Mouse (Mus musculus): ENCODE results near the gene Gm5105. TPM values are rescaled to one million over a fixed set of nuclear protein-coding genes. Genes with fewer than 3 reads are reported as not detected.

Gene Gm5105
- total RNA-seq, 2 experiments from 2014 or later, result 0.20 TPM; not detected in 1

GRCm38 (mm10) chr3:138071004-138071403 lies 3.8 kb upstream of the Gm5105 start:
- intact Hi-C loops (cut with DNase I), result no loop called here
- DNase-seq (ENCODE audit: low spot score in 2 of 2), result no peak

- intact Hi-C loops (cut with DNase I), result no loop called here
- no peak for DNase-seq (ENCODE audit: low spot score in 2 of 2)
Observed at GRCm38 (mm10) chr3:138069756-138070511, 2.7 kb upstream of the Gm5105 start.

GRCm38 (mm10) chr3:138068103-138068502 lies 915 bp upstream of the Gm5105 start:
- DNase-seq (ENCODE audit: low spot score in 2 of 2), result no peak
- intact Hi-C loops (cut with DNase I), result no loop called here

- DNase-seq (ENCODE audit: low spot score in 2 of 2), result peak in 1 of 2 experiments; percentile 55
- intact Hi-C loops (cut with DNase I), result no loop called here
Observed at GRCm38 (mm10) chr3:138066348-138066856, 786 bp downstream of the Gm5105 start.

GRCm38 (mm10) chr3:138065930-138066329 lies 1.3 kb downstream of the Gm5105 start:
- DNase-seq (ENCODE audit: low spot score in 2 of 2), result no peak
- intact Hi-C loops (cut with DNase I), result no loop called here

GRCm38 (mm10) chr3:138064732-138065645 lies 2.2 kb downstream of the Gm5105 start, which contains the start of gene 1110002E22Rik:
TSS of gene 1110002E22Rik (plus strand) at chr3:138065052.
- intact Hi-C loops (cut with DNase I), result no loop called here
- peak in 1 of 2 experiments; percentile 49 for DNase-seq (ENCODE audit: low spot score in 2 of 2)

GRCm38 (mm10) chr3:138063731-138064329 lies 3.4 kb downstream of the Gm5105 start:
- DNase-seq (ENCODE audit: low spot score in 2 of 2), result no peak
- intact Hi-C loops (cut with DNase I), result no loop called here

GRCm38 (mm10) chr3:138062673-138063072 lies 4.5 kb downstream of the Gm5105 start:
- intact Hi-C loops (cut with DNase I), result no loop called here

GRCm38 (mm10) chr3:138061205-138061911 lies 5.8 kb downstream of the Gm5105 start:
- intact Hi-C loops (cut with DNase I), result no loop called here
- DNase-seq (ENCODE audit: low spot score in 2 of 2), result no peak

More at GRCm38 (mm10) chr3:138062673-138063072, 4.5 kb downstream of the Gm5105 start:
- no peak for DNase-seq (ENCODE audit: low spot score in 2 of 2)

GRCm38 (mm10) chr3:138060429-138060828 lies 6.8 kb downstream of the Gm5105 start:
- no peak for DNase-seq (ENCODE audit: low spot score in 2 of 2)
- intact Hi-C loops (cut with DNase I), result no loop called here

GRCm38 (mm10) chr3:138058226-138058625 lies 9.0 kb downstream of the Gm5105 start:
- DNase-seq (ENCODE audit: low spot score in 2 of 2), result no peak
- intact Hi-C loops (cut with DNase I), result no loop called here

GRCm38 (mm10) chr3:138056976-138057375 lies 10.2 kb downstream of the Gm5105 start:
- DNase-seq (ENCODE audit: low spot score in 2 of 2), result no peak
- intact Hi-C loops (cut with DNase I), result no loop called here

GRCm38 (mm10) chr3:138053969-138054368 lies 13.2 kb downstream of the Gm5105 start:
- intact Hi-C loops (cut with DNase I), result no loop called here
- DNase-seq (ENCODE audit: low spot score in 2 of 2), result no peak

GRCm38 (mm10) chr3:138051431-138051830 lies 15.8 kb downstream of the Gm5105 start:
- DNase-seq (ENCODE audit: low spot score in 2 of 2), result no peak
- intact Hi-C loops (cut with DNase I), result no loop called here

- no peak for DNase-seq (ENCODE audit: low spot score in 2 of 2)
- intact Hi-C loops (cut with DNase I), result no loop called here
Observed at GRCm38 (mm10) chr3:138050772-138051171, 16.4 kb downstream of the Gm5105 start.

- intact Hi-C loops (cut with DNase I), result no loop called here
- no peak for DNase-seq (ENCODE audit: low spot score in 2 of 2)
Observed at GRCm38 (mm10) chr3:138049555-138049954, 17.6 kb downstream of the Gm5105 start.

GRCm38 (mm10) chr3:138043316-138043715 lies 23.9 kb downstream of the Gm5105 start:
- intact Hi-C loops (cut with DNase I), result no loop called here

GRCm38 (mm10) chr3:138041591-138042301 lies 25.4 kb downstream of the Gm5105 start:
- intact Hi-C loops (cut with DNase I), result no loop called here
- DNase-seq (ENCODE audit: low spot score in 2 of 2), result no peak

More at GRCm38 (mm10) chr3:138043316-138043715, 23.9 kb downstream of the Gm5105 start:
- DNase-seq (ENCODE audit: low spot score in 2 of 2), result no peak

- no peak for DNase-seq (ENCODE audit: low spot score in 2 of 2)
- intact Hi-C loops (cut with DNase I), result no loop called here
Observed at GRCm38 (mm10) chr3:138040938-138041337, 26.2 kb downstream of the Gm5105 start.

Measured in left cerebral cortex, postnatal 36 days (tissue).